Mouse (Mus musculus): ENCODE results near the gene Nudt8. TPM values are rescaled to one million over a fixed set of nuclear protein-coding genes. Genes with fewer than 3 reads are reported as not detected.
"Not testable (repeated sequence)": the region's sequence is repeated elsewhere in the genome, so short reads cannot be mapped to it uniquely, and the experiment has no call there.

Nudt8 gene
- total RNA-seq, 2 experiments from 2014 or later: 61.2 to 71.2 TPM

GRCm38 (mm10) chr19:4045966-4046865, 45.8 kb downstream of the Nudt8 start, which contains the start of gene Gstp2:
Gene Gstp2, minus strand, starts transcription at chr19:4046023.
- peak; percentile 86 to 88 for DNase-seq
- intact Hi-C loops (cut with DNase I): no loop called here

- no peak for DNase-seq
- intact Hi-C loops (cut with DNase I): loop anchor here (1.0 kb wide), 1 partner anchor 28 kb away; no protein-coding TSS in a partner anchor
These were observed 46.5 kb downstream of the Nudt8 start for GRCm38 (mm10) chr19:4046866-4047254.

GRCm38 (mm10) chr19:4047859-4048258, 47.5 kb downstream of the Nudt8 start:
- intact Hi-C loops (cut with DNase I): loop anchor here (1.0 kb wide), 1 partner anchor 29 kb away; no protein-coding TSS in a partner anchor
- peak; percentile 78 to 90 for DNase-seq

- DNase-seq; intact Hi-C loops (cut with DNase I): not testable (repeated sequence)
These were observed 48.7 kb downstream of the Nudt8 start for GRCm38 (mm10) chr19:4049069-4049468.

GRCm38 (mm10) chr19:4051016-4051415, 50.6 kb downstream of the Nudt8 start:
- intact Hi-C loops (cut with DNase I): no loop called here
- DNase-seq: no peak

Other genes with a start within 250 kb of the Nudt8 start
- gene Kmt5b, start 233.2 kb upstream of the Nudt8 start, total RNA-seq (2021): 10 to 100 TPM; 36.7 to 38.9 TPM
- 10 to 100 TPM; 12.1 to 17.8 TPM for gene Chka, start 148.8 kb upstream of the Nudt8 start, total RNA-seq (2021)
- 10 to 100 TPM; 15.7 to 16.2 TPM for gene Tcirg1, start 93.4 kb upstream of the Nudt8 start, total RNA-seq (2021)
- gene Ndufs8, start 87.8 kb upstream of the Nudt8 start, total RNA-seq (2021): 100 to 1,000 TPM; 358 to 371 TPM
- gene Aldh3b1, start 70.8 kb upstream of the Nudt8 start, total RNA-seq (2021): 1 to 10 TPM; 2.6 to 2.7 TPM
- 10 to 100 TPM; 19.7 to 24.5 TPM for gene Unc93b1, start 65.4 kb upstream of the Nudt8 start, total RNA-seq (2021)
- gene Aldh3b3, start 41.9 kb upstream of the Nudt8 start, total RNA-seq (2021): under 1 TPM; 0.10 to 0.24 TPM
- under 1 TPM; 0.32 to 0.72 TPM for gene Aldh3b2, start 28.3 kb upstream of the Nudt8 start, total RNA-seq (2021)
- gene Acy3, start 14.0 kb upstream of the Nudt8 start, total RNA-seq (2021): 10 to 100 TPM; 12.8 to 13.4 TPM
- not detected for gene Tbx10, start 7.8 kb upstream of the Nudt8 start, total RNA-seq (2021)
- 1 to 10 TPM; 1.4 to 1.6 TPM for gene Gm49405, start within 50 bp of the Nudt8 start, total RNA-seq (2021)
- gene Doc2g, start 2.7 kb downstream of the Nudt8 start, total RNA-seq (2021): 100 to 1,000 TPM; 102 to 103 TPM
- 100 to 1,000 TPM; 960 to 987 TPM for gene Ndufv1, start 12.2 kb downstream of the Nudt8 start, total RNA-seq (2021)
- 100 to 1,000 TPM; 270 to 278 TPM for gene Gstp1, start 37.4 kb downstream of the Nudt8 start, total RNA-seq (2021)
- 10 to 100 TPM; 87.3 to 90.7 TPM for gene Gstp2, start 45.4 kb downstream of the Nudt8 start, total RNA-seq (2021)
- not detected for gene Gstp3, start 59.0 kb downstream of the Nudt8 start, total RNA-seq (2021)
- gene Cabp2, start 81.0 kb downstream of the Nudt8 start, total RNA-seq (2021): not detected
- 10 to 100 TPM; 21.9 to 26.3 TPM for gene Cdk2ap2, start 96.6 kb downstream of the Nudt8 start, total RNA-seq (2021)
- 10 to 100 TPM; 30.8 to 32.8 TPM for gene Pitpnm1, start 99.4 kb downstream of the Nudt8 start, total RNA-seq (2021)
- gene Aip, start 125.3 kb downstream of the Nudt8 start, total RNA-seq (2021): 10 to 100 TPM; 47.7 to 62.6 TPM
- gene Gpr152, start 139.2 kb downstream of the Nudt8 start, total RNA-seq (2021): not detected
- not detected for gene Cabp4, start 143.5 kb downstream of the Nudt8 start, total RNA-seq (2021)
- 10 to 100 TPM; 87.2 to 90.7 TPM for gene Coro1b, start 148.0 kb downstream of the Nudt8 start, total RNA-seq (2021)
- 1 to 10 TPM; 1.6 to 2.2 TPM for gene Ptprcap, start 153.0 kb downstream of the Nudt8 start, total RNA-seq (2021)
- 10 to 100 TPM; 22.4 to 24.3 TPM for gene Rps6kb2, start 162.8 kb downstream of the Nudt8 start, total RNA-seq (2021)
- 10 to 100 TPM; 40.2 to 53.6 TPM for gene Carns1, start 174.9 kb downstream of the Nudt8 start, total RNA-seq (2021)
- gene Tbc1d10c, start 190.7 kb downstream of the Nudt8 start, total RNA-seq (2021): 1 to 10 TPM; 2.6 to 2.9 TPM
- 100 to 1,000 TPM; 420 to 454 TPM for gene Ppp1ca, start 191.5 kb downstream of the Nudt8 start, total RNA-seq (2021)
- gene Rad9a, start 201.1 kb downstream of the Nudt8 start, total RNA-seq (2021): 1 to 10 TPM; 6.0 to 8.6 TPM
- 1 to 10 TPM; 1.6 to 2.5 TPM for gene Clcf1, start 213.7 kb downstream of the Nudt8 start, total RNA-seq (2021)
- gene AC109138.7, start 213.8 kb downstream of the Nudt8 start, total RNA-seq (2021): not detected
- gene Pold4, start 231.3 kb downstream of the Nudt8 start, total RNA-seq (2021): 10 to 100 TPM; 10.7 to 13.5 TPM